Mouse (Mus musculus) stomach, embryonic 14.5 days (tissue): ENCODE measurements around the gene Fam189a2. TPM values are rescaled to one million over a fixed set of nuclear protein-coding genes. Genes with fewer than 3 reads are reported as not detected.

Experiments used
- ATAC-seq: fragments of 200-750 bp; cut with Nextera tagmentation; 2 replicates; pipeline ENCODE4 v1.8.0; 2017; ENCODE audit warnings: low read depth, moderate TSS enrichment; ENCODE audit not compliant: insufficient number of reproducible peaks, insufficient read depth, low FRiP score
- H3K27ac ChIP-seq: fragments of 300-500 bp; sonication (generic); 2 replicates; pipeline ENCODE4 v1.5.1; 2014; ENCODE audit warnings: mild to moderate bottlenecking, low read length, moderate library complexity, mixed read lengths
- H3K27me3 ChIP-seq: fragments of 300-500 bp; sonication (generic); 2 replicates; pipeline ENCODE4 v1.6.1; 2014; ENCODE audit warnings: low read length, control low read depth, mixed read lengths; ENCODE audit not compliant: control insufficient read depth, insufficient read depth
- H3K36me3 ChIP-seq: fragments of 300-500 bp; sonication (generic); 2 replicates; pipeline ENCODE4 v1.6.1; 2014; ENCODE audit warnings: mild to moderate bottlenecking, control low read depth, low read length, moderate library complexity, mixed read lengths; ENCODE audit not compliant: control insufficient read depth, insufficient read depth
- H3K4me1 ChIP-seq: fragments of 300-500 bp; sonication (generic); 2 replicates; pipeline ENCODE4 v1.6.1; 2014; ENCODE audit warnings: low read length, control low read depth, mixed read lengths; ENCODE audit not compliant: control insufficient read depth, insufficient read depth
- H3K4me2 ChIP-seq: fragments of 300-500 bp; sonication (generic); replicated peaks from 2 replicates; pipeline ENCODE4 v1.6.1; 2014; ENCODE audit warnings: low read depth, low read length, control low read depth
- H3K4me3 ChIP-seq: fragments of 300-500 bp; sonication (generic); 2 replicates; pipeline ENCODE4 v1.5.1; 2014; ENCODE audit warnings: low read depth, low read length, control low read depth
- H3K9ac ChIP-seq: fragments of 300-500 bp; sonication (generic); replicated peaks from 2 replicates; pipeline ENCODE4 v1.6.1; 2014; ENCODE audit warnings: low read depth, mild to moderate bottlenecking, control low read depth, low read length, moderate library complexity, mixed read lengths
- H3K9me3 ChIP-seq: fragments of 300-500 bp; sonication (generic); 2 replicates; pipeline ENCODE4 v1.6.1; 2016; ENCODE audit warnings: low read depth, low read length, control low read depth; ENCODE audit not compliant: control insufficient read depth
- WGBS: fragments of 180-500 bp; shearing (Covaris S2); extraction: QIAGEN DNeasy Blood & Tissue Kit; methylation state at CpG from one replicate; pipeline ENCODE4 v1.1.7; 2014; 5-methylcytosine and 5-hydroxymethylcytosine counted together
- polyA plus RNA-seq: library from polyadenylated mRNA; unstranded; fragments of >200 nt; fragmentation: Nextera tagmentation; extraction: Ambion mirVana; gene quantifications from 2 replicates; pipeline ENCODE4 v1.2.1, GENCODE M21; 2014

The Fam189a2 gene
- polyA plus RNA-seq, 1 experiment from 2014 or later = 0.62 TPM

GRCm38 (mm10) chr19:23930826-23931225 lies 100.0 kb downstream of the Fam189a2 start:
- H3K27ac ChIP-seq = no peak overlapping the region
- peaks cover 9% of the 10 kb centered on the region for H3K9me3 ChIP-seq
- H3K27me3 ChIP-seq = no peaks in the 10 kb centered on the region
- H3K36me3 ChIP-seq = no peaks in the 10 kb centered on the region
- H3K4me1 ChIP-seq = no peaks in the 10 kb centered on the region
- no peak for ATAC-seq
- whole genome bisulfite sequencing = 93% methylated on average over 5 of the region's 5 CpGs
- no peak overlapping the region for H3K4me3 ChIP-seq
- H3K9ac ChIP-seq = no peak overlapping the region
- no peak overlapping the region for H3K4me2 ChIP-seq

- no peak for ATAC-seq
These were observed 105.3 kb downstream of the Fam189a2 start for GRCm38 (mm10) chr19:23925541-23925940.

GRCm38 (mm10) chr19:23924791-23925190 lies 106.0 kb downstream of the Fam189a2 start:
- Histone ChIP-seq H3K9me3 (no peaks in the 10 kb centered on the region), H3K4me3 (no peak overlapping the region), H3K9ac (no peak overlapping the region), H3K27ac (no peak overlapping the region), H3K36me3 (no peaks in the 10 kb centered on the region), H3K4me2 (no peak overlapping the region), H3K4me1 (peaks cover 3% of the 10 kb centered on the region; the same call in 1 of the 2 replicates), H3K27me3 (no peaks in the 10 kb centered on the region)
- 80% methylated on average over 9 of the region's 9 CpGs for WGBS
- ATAC-seq = no peak

More at GRCm38 (mm10) chr19:23925541-23925940, 105.3 kb downstream of the Fam189a2 start:
- Histone ChIP-seq H3K9ac (no peak overlapping the region), H3K4me2 (no peak overlapping the region), H3K9me3 (no peaks in the 10 kb centered on the region), H3K4me3 (no peak overlapping the region), H3K27ac (no peak overlapping the region), H3K4me1 (peaks cover 3% of the 10 kb centered on the region; the same call in 1 of the 2 replicates), H3K36me3 (no peaks in the 10 kb centered on the region), H3K27me3 (no peaks in the 10 kb centered on the region)
- 93% methylated on average over 5 of the region's 5 CpGs for WGBS

GRCm38 (mm10) chr19:23924057-23924456 lies 106.8 kb downstream of the Fam189a2 start:
- H3K9ac ChIP-seq = no peak overlapping the region
- no peak overlapping the region for H3K4me2 ChIP-seq
- H3K27me3 ChIP-seq = no peaks in the 10 kb centered on the region
- H3K9me3 ChIP-seq = no peaks in the 10 kb centered on the region
- 36% methylated on average over 6 of the region's 6 CpGs for WGBS
- H3K4me3 ChIP-seq = no peak overlapping the region
- no peak overlapping the region for H3K27ac ChIP-seq
- no peak for ATAC-seq
- H3K4me1 ChIP-seq = peaks cover 3% of the 10 kb centered on the region; the same call in 1 of the 2 replicates
- no peaks in the 10 kb centered on the region for H3K36me3 ChIP-seq

Other genes with a start within 250 kb of the Fam189a2 start
- 35.7 and 38.6 TPM in 2 replicates for gene Tjp2, start 194.0 kb upstream of the Fam189a2 start, polyA plus RNA-seq
- 44.1 and 49.6 TPM in 2 replicates for gene Fxn, start 249.6 kb upstream of the Fam189a2 start, polyA plus RNA-seq